Mouse (Mus musculus): ENCODE data around the gene Galk1. TPM values are rescaled to one million over a fixed set of nuclear protein-coding genes. Genes with fewer than 3 reads are reported as not detected.
A peak's percentile ranks its signal among the peaks of the same experiment; 100 is the strongest.

The Galk1 gene
- polyA plus RNA-seq (2015; fragmentation: Nextera tagmentation; extraction: Ambion mirVana), result 62.5 and 70.9 TPM in 2 replicates

GRCm38 (mm10) chr11:116012262-116012947 is at the start of gene Galk1:
TSS of gene Galk1 (minus strand) at chr11:116012719.
- peak within 1 kb of the TSS; percentile 81 for H3K27ac ChIP-seq (replicated peaks)
- peaks cover 26% of the 10 kb centered on the region for H3K4me1 ChIP-seq (replicated peaks)
- H3K4me3 ChIP-seq, result peak within 1 kb of the TSS; percentile 59
- H3K9me3 ChIP-seq, result no peaks in the 10 kb centered on the region
- peak within 1 kb of the TSS; percentile 73 for H3K4me2 ChIP-seq
- no peaks in the 10 kb centered on the region for H3K36me3 ChIP-seq
- peak; percentile 81 for ATAC-seq (ENCODE audit: low FRiP score, low read depth)
- WGBS, result under 1% methylated on average over 51 of the region's 55 CpGs
- H3K9ac ChIP-seq, result peak within 1 kb of the TSS; percentile 63
- H3K27me3 ChIP-seq, result no peaks in the 10 kb centered on the region

DNA sequence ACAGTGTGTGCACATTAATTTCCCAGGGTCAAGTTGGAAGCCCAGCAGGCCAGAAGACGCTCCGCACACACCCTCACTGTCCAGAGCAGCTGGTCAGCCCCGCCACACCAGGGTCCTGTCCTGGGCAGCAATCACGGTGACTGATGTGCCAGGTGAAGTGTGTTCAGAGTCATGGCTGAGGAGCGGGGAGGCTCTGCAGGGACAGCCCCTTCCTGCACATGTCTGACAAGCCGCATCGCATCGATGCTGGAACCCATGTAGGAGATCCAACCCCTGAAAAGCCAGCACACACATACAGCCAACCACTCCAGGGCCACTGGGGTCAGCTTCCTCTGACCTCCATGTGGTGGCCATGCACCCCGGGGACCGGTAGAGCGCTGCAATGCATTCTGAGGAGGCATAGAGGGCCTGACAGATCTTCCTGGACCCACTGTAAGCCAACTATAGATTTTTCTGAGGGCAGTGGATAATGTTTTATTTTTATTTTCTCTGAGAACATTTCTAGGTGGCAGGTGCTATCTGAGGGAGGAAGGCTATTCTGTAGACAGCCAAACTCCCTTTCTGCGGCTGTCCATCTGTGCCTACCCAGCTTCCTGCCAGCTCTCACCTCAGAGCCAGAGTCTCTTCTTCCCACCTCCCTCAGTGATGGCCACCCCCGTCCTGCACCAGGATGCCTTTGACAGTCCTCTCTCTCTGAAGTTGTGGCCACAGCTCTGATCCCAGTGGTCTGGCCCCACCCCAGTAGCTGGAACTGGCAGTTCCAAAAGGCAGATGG is 49.3 kb upstream of the Galk1 start:
- Histone ChIP-seq H3K36me3 (peaks cover 33% of the 10 kb centered on the region), H3K4me2 (no peak overlapping the region), H3K9me3 (no peaks in the 10 kb centered on the region), H3K4me3 (no peak overlapping the region), H3K27ac (replicated peaks) (no peak overlapping the region), H3K4me1 (replicated peaks) (0 out of 2 replicates have a peak, but pooled peaks cover 3% of the 10 kb centered on the region), H3K9ac (no peak overlapping the region), H3K27me3 (no peaks in the 10 kb centered on the region)
- 85% methylated on average over 13 of the region's 13 CpGs for WGBS
- ATAC-seq (ENCODE audit: low FRiP score, low read depth), result no peak

GRCm38 (mm10) chr11:116060596-116060995 is 48.1 kb upstream of the Galk1 start:
- 0 out of 2 replicates have a peak, but pooled peaks cover 3% of the 10 kb centered on the region for H3K4me1 ChIP-seq (replicated peaks)
- no peak overlapping the region for H3K27ac ChIP-seq (replicated peaks)
- H3K27me3 ChIP-seq, result no peaks in the 10 kb centered on the region
- H3K4me3 ChIP-seq, result no peak overlapping the region
- no peak overlapping the region for H3K4me2 ChIP-seq
- no peaks in the 10 kb centered on the region for H3K9me3 ChIP-seq
- ATAC-seq (ENCODE audit: low FRiP score, low read depth), result no peak
- H3K9ac ChIP-seq, result no peak overlapping the region
- peaks cover 43% of the 10 kb centered on the region for H3K36me3 ChIP-seq
- whole genome bisulfite sequencing, result 92% methylated on average over 9 of the region's 9 CpGs

DNA sequence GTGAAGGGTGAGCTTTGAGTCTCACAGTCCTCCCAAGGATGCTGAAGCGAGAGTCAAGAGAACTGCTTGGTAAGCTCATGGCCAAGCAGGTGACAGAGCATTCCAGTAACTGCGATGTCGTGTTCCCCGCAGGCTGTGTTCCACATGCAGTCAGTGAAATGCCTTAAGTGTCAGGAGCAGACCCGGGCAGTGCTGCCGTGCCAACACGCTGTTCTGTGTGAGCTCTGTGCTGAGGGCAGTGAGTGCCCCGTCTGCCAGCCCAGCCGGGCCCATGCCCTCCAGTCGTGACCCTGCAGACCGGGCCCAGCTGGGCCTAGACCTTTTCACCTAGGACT is 47.1 kb upstream of the Galk1 start:
- H3K9me3 ChIP-seq, result no peaks in the 10 kb centered on the region
- no peak overlapping the region for H3K4me2 ChIP-seq
- no peak overlapping the region for H3K27ac ChIP-seq (replicated peaks)
- no peak overlapping the region for H3K9ac ChIP-seq
- H3K4me3 ChIP-seq, result no peak overlapping the region
- WGBS, result 90% methylated on average over 11 of the region's 11 CpGs
- H3K4me1 ChIP-seq (replicated peaks), result 0 out of 2 replicates have a peak, but pooled peaks cover 3% of the 10 kb centered on the region
- H3K27me3 ChIP-seq, result no peaks in the 10 kb centered on the region
- no peak for ATAC-seq (ENCODE audit: low FRiP score, low read depth)
- peaks cover 52% of the 10 kb centered on the region for H3K36me3 ChIP-seq

DNA sequence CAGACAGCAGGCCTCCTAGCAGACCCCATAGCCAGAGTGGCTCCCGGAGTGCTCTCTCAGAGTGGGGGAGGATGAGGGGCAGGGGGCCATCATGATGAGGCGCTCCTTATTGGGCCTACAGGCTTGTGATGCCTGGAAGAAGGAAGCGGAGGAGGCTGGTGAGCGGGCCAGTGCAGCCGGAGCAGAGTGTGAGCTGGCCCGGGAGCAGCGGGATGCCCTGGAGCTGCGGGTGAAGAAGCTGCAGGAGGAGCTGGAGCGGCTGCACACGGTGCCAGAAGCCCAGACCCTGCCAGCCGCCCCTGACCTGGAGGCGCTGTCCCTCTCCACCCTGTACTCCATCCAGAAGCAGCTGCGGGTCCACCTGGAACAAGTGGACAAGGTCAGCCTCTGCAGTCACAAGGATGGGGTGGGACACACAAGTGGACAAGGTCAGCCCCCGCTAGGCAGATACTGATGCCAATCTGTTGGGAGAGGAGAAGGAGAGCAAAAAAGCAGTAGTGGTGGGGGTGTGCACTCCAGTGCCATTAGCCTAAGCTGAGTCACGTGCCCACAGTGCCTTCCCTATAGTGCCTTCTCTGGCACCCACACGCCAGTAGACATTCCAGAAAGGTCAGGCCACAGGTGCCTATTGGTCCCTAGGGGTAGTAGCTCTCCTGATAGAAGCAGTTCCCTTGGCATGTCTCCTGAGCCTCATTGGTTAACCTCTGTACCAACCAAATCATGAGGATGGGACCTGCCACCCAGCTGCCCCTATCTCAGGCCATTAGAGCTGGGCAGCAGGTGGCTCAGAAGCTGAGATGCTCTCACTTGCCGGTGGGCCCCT is 46.6 kb upstream of the Galk1 start:
- 0 out of 2 replicates have a peak, but pooled peaks cover 3% of the 10 kb centered on the region for H3K4me1 ChIP-seq (replicated peaks)
- no peaks in the 10 kb centered on the region for H3K9me3 ChIP-seq
- H3K9ac ChIP-seq, result no peak overlapping the region
- H3K27me3 ChIP-seq, result no peaks in the 10 kb centered on the region
- no peak overlapping the region for H3K27ac ChIP-seq (replicated peaks)
- ATAC-seq (ENCODE audit: low FRiP score, low read depth), result no peak
- H3K4me3 ChIP-seq, result no peak overlapping the region
- WGBS, result 87% methylated on average over 17 of the region's 17 CpGs
- no peak overlapping the region for H3K4me2 ChIP-seq
- H3K36me3 ChIP-seq, result peaks cover 57% of the 10 kb centered on the region

GRCm38 (mm10) chr11:116058022-116058614 is 45.6 kb upstream of the Galk1 start:
- ATAC-seq (ENCODE audit: low FRiP score, low read depth), result no peak
- 80% methylated on average over 12 of the region's 12 CpGs for WGBS
- H3K9me3 ChIP-seq, result no peaks in the 10 kb centered on the region

GRCm38 (mm10) chr11:116057237-116057881 is 44.8 kb upstream of the Galk1 start:
- 93% methylated on average over 4 of the region's 4 CpGs for WGBS
- Histone ChIP-seq H3K4me3 (no peak overlapping the region), H3K4me1 (replicated peaks) (no peaks in the 10 kb centered on the region), H3K36me3 (peaks cover 74% of the 10 kb centered on the region), H3K4me2 (no peak overlapping the region), H3K9me3 (no peaks in the 10 kb centered on the region), H3K27ac (replicated peaks) (no peak overlapping the region), H3K27me3 (no peaks in the 10 kb centered on the region), H3K9ac (no peak overlapping the region)
- ATAC-seq (ENCODE audit: low FRiP score, low read depth), result no peak

More at GRCm38 (mm10) chr11:116058022-116058614, 45.6 kb upstream of the Galk1 start:
- Histone ChIP-seq H3K4me2 (no peak overlapping the region), H3K9ac (no peak overlapping the region), H3K27ac (replicated peaks) (no peak overlapping the region), H3K4me1 (replicated peaks) (no peaks in the 10 kb centered on the region), H3K36me3 (peaks cover 66% of the 10 kb centered on the region), H3K4me3 (no peak overlapping the region), H3K27me3 (no peaks in the 10 kb centered on the region)

DNA sequence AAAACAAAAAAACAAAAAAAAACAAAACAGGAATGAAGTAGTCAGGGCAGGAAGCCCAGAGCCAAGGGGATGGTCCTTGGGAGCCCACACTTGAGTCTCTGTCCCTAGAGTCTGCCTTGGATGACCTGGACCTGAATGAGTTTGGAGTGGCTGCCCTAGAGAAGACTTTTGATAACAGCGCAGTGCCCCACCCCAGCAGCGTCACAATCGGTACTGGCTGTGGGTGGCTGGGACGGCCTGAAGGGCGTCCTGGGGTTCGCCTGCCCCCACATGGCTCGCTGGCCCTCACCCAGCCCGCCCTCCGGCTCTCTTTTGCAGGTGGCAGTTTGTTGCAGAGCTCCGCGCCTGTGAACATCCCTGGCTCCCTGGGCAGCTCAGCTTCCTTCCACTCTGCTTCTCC is 43.4 kb upstream of the Galk1 start:
- no peak for ATAC-seq (ENCODE audit: low FRiP score, low read depth)
- WGBS, result 98% methylated on average over 11 of the region's 11 CpGs

DNA sequence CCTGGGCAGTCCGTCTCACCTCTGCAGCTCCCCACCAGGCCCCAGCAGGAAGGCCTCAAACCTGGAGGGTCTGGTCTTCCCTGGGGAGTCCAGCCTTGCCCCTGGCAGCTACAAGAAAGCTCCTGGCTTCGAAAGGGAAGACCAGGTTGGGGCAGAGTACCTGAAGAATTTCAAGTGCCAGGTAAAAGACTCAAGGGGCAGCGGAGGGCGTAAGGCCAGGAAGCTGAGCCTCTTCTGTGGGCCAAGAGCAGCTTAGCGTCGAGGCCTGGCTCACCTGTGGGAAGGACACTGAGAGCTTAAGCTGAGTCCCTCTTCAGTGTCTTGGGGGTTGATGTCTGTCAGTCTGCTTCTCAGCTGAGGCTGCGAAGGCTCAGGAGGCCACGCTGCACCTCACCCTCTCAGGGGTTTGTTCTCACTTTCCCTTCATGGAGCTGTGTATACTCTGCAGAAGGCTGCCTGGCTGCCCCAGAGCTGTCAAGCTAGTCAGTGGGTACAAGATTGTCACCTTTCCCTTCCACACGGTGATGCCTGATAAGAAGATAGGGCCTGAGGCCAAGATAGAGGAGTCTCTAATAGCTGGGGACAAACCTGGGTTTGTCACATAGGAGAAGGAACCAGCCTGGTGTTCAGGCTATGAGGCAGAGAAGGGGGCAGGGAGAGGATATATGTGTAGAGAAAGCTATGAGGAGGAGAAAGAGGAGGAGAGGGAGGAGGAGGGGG is 41.2 kb upstream of the Galk1 start:
- Histone ChIP-seq H3K9me3 (no peaks in the 10 kb centered on the region), H3K9ac (no peak overlapping the region), H3K4me3 (no peak overlapping the region), H3K36me3 (peaks cover 83% of the 10 kb centered on the region), H3K4me1 (replicated peaks) (no peaks in the 10 kb centered on the region), H3K4me2 (no peak overlapping the region), H3K27ac (replicated peaks) (no peak overlapping the region), H3K27me3 (no peaks in the 10 kb centered on the region)
- WGBS, result 96% methylated on average over 9 of the region's 9 CpGs
- ATAC-seq (ENCODE audit: low FRiP score, low read depth), result no peak

More for the DNA sequence above, 43.4 kb upstream of the Galk1 start:
- no peak overlapping the region for H3K27ac ChIP-seq (replicated peaks)
- no peaks in the 10 kb centered on the region for H3K27me3 ChIP-seq
- H3K4me2 ChIP-seq, result no peak overlapping the region
- peaks cover 82% of the 10 kb centered on the region for H3K36me3 ChIP-seq
- H3K4me3 ChIP-seq, result no peak overlapping the region
- H3K4me1 ChIP-seq (replicated peaks), result no peaks in the 10 kb centered on the region
- no peak overlapping the region for H3K9ac ChIP-seq
- H3K9me3 ChIP-seq, result no peaks in the 10 kb centered on the region

DNA sequence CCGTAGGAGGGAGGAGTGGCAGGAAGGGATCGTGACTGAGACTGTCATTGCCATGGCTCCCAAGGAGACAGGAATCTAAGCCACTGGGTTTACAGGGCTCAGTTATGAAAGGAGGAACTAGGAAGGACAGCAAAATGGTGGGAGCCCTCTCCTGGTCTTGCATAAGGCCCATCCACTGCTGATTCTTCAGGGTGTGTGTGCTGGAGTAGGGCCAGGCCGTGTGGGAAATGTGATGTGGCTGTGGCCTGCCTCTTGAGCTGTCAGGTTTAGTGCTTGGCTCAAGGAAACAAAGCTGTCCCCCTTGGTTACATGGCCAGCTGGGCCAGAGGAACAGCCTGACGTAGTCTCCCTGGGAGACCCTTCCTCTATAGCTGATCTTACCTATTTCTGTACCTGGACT is 37.7 kb upstream of the Galk1 start:
- no peaks in the 10 kb centered on the region for H3K4me1 ChIP-seq (replicated peaks)
- H3K36me3 ChIP-seq, result peaks cover 65% of the 10 kb centered on the region
- no peak overlapping the region for H3K4me2 ChIP-seq
- WGBS, result 85% methylated on average over 4 of the region's 4 CpGs
- no peaks in the 10 kb centered on the region for H3K27me3 ChIP-seq
- no peak for ATAC-seq (ENCODE audit: low FRiP score, low read depth)
- no peak overlapping the region for H3K9ac ChIP-seq
- no peaks in the 10 kb centered on the region for H3K9me3 ChIP-seq
- H3K27ac ChIP-seq (replicated peaks), result no peak overlapping the region
- no peak overlapping the region for H3K4me3 ChIP-seq

DNA sequence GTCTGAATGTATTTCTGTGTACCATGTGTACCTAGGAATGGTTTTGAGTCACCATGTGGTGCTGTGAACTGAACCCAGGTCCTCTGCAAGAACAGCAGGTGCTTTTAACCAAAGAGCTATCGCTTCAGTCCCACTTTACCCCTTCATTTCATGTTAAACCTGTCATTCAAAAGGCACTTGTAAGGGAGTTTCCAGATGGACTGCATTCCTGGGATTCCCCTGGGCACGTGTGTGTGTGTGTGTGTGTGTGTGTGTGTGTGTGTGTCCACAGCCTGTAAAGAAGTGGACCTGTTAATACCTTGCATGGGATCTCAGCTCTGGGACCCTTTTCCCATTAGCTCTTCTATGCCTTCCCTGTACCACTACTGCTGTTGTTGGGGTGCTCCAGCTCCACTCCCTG is 37.1 kb upstream of the Galk1 start:
- H3K9me3 ChIP-seq, result no peaks in the 10 kb centered on the region
- H3K36me3 ChIP-seq, result peaks cover 59% of the 10 kb centered on the region
- no peak overlapping the region for H3K27ac ChIP-seq (replicated peaks)
- 90% methylated on average over 2 of the region's 2 CpGs for WGBS
- no peaks in the 10 kb centered on the region for H3K4me1 ChIP-seq (replicated peaks)
- H3K27me3 ChIP-seq, result no peaks in the 10 kb centered on the region
- H3K4me2 ChIP-seq, result no peak overlapping the region
- H3K4me3 ChIP-seq, result no peak overlapping the region
- no peak overlapping the region for H3K9ac ChIP-seq
- no peak for ATAC-seq (ENCODE audit: low FRiP score, low read depth)

Measured in hindbrain, embryonic 15.5 days (tissue).